Mouse (Mus musculus) hindbrain, embryonic 10.5 days (tissue): ENCODE results near the gene Insl5. TPM values are rescaled to one million over a fixed set of nuclear protein-coding genes. Genes with fewer than 3 reads are reported as not detected.

Source experiments
- DNase-seq: peaks from one replicate; pipeline ENCODE4 v3.0.0-alpha.2; 2017; ENCODE audit warnings: low spot score
- H3K27ac ChIP-seq: fragments of 300-500 bp; sonication (generic); 2 replicates; pipeline ENCODE4 v1.5.1; 2016; ENCODE audit warnings: mild to moderate bottlenecking, moderate library complexity
- H3K27me3 ChIP-seq: fragments of 300-500 bp; sonication (generic); 2 replicates; pipeline ENCODE4 v1.6.1; 2016; ENCODE audit warnings: mild to moderate bottlenecking; ENCODE audit not compliant: poor library complexity, insufficient read depth, severe bottlenecking
- H3K36me3 ChIP-seq: fragments of 300-500 bp; sonication (generic); 2 replicates; pipeline ENCODE4 v1.6.1; 2016; ENCODE audit warnings: mild to moderate bottlenecking, moderate library complexity
- H3K4me1 ChIP-seq: fragments of 300-500 bp; sonication (generic); replicated peaks from 2 replicates; pipeline ENCODE4 v1.6.1; 2016; ENCODE audit warnings: mild to moderate bottlenecking
- H3K4me3 ChIP-seq: fragments of 300-500 bp; sonication (generic); 2 replicates; pipeline ENCODE4 v1.5.1; 2016; ENCODE audit warnings: mild to moderate bottlenecking, moderate library complexity
- H3K9me3 ChIP-seq: fragments of 300-500 bp; sonication (generic); 2 replicates; pipeline ENCODE4 v1.6.1; 2016; ENCODE audit warnings: mild to moderate bottlenecking, moderate library complexity
- WGBS: fragments of 180-500 bp; shearing (Covaris S2); methylation state at CpG from one replicate; pipeline ENCODE4 v1.1.7; 2016; 5-methylcytosine and 5-hydroxymethylcytosine counted together
- polyA plus RNA-seq: library from polyadenylated mRNA; unstranded; fragments of >200 nt; fragmentation: Nextera tagmentation; extraction: Ambion mirVana; gene quantifications from 2 replicates; pipeline ENCODE4 v1.2.1, GENCODE M21; 2016

Gene Insl5
- polyA plus RNA-seq, 1 experiment from 2014 or later, result not detected

GRCm38 (mm10) chr4:102987325-102987724 is 39.3 kb downstream of the Insl5 start:
- H3K4me3 ChIP-seq, result no peak overlapping the region
- no peak overlapping the region for H3K27ac ChIP-seq
- 59% methylated on average over 4 of the region's 4 CpGs for WGBS
- no peaks in the 10 kb centered on the region for H3K27me3 ChIP-seq
- DNase-seq, result no peak
- H3K36me3 ChIP-seq, result no peaks in the 10 kb centered on the region
- no peaks in the 10 kb centered on the region for H3K9me3 ChIP-seq
- no peaks in the 10 kb centered on the region for H3K4me1 ChIP-seq

GRCm38 (mm10) chr4:102986917-102987316 is 39.7 kb downstream of the Insl5 start:
- DNase-seq, result peak; percentile 40
- H3K27me3 ChIP-seq, result no peaks in the 10 kb centered on the region
- H3K27ac ChIP-seq, result no peak overlapping the region
- 2% methylated on average over 2 of the region's 2 CpGs for WGBS
- H3K9me3 ChIP-seq, result no peaks in the 10 kb centered on the region
- H3K4me1 ChIP-seq, result no peaks in the 10 kb centered on the region
- H3K4me3 ChIP-seq, result no peak overlapping the region
- no peaks in the 10 kb centered on the region for H3K36me3 ChIP-seq

GRCm38 (mm10) chr4:102986173-102986572 is 40.5 kb downstream of the Insl5 start:
- Histone ChIP-seq H3K27ac (no peak overlapping the region), H3K27me3 (no peaks in the 10 kb centered on the region), H3K4me3 (no peak overlapping the region), H3K36me3 (no peaks in the 10 kb centered on the region), H3K4me1 (no peaks in the 10 kb centered on the region), H3K9me3 (no peaks in the 10 kb centered on the region)
- DNase-seq, result no peak
- WGBS, result 75% methylated on average over 7 of the region's 7 CpGs

- H3K36me3 ChIP-seq, result no peaks in the 10 kb centered on the region
- DNase-seq, result no peak
- peaks cover 30% of the 10 kb centered on the region for H3K27me3 ChIP-seq
- peaks cover 22% of the 10 kb centered on the region for H3K4me1 ChIP-seq
- H3K9me3 ChIP-seq, result no peaks in the 10 kb centered on the region
- WGBS, result 87% methylated on average over 8 of the region's 8 CpGs
- no peak overlapping the region for H3K27ac ChIP-seq
- no peak overlapping the region for H3K4me3 ChIP-seq
These were observed 44.9 kb downstream of the Insl5 start for GRCm38 (mm10) chr4:102981709-102982108.

- DNase-seq, result no peak
- H3K9me3 ChIP-seq, result no peaks in the 10 kb centered on the region
- no peaks in the 10 kb centered on the region for H3K36me3 ChIP-seq
- 61% methylated on average over 5 of the region's 5 CpGs for WGBS
- no peak overlapping the region for H3K27ac ChIP-seq
- peaks cover 36% of the 10 kb centered on the region for H3K27me3 ChIP-seq
- H3K4me1 ChIP-seq, result peaks cover 30% of the 10 kb centered on the region
- peak overlapping the region; percentile 50 for H3K4me3 ChIP-seq
These were observed 47.3 kb downstream of the Insl5 start for GRCm38 (mm10) chr4:102979385-102979784.

- 1% methylated on average over 13 of the region's 13 CpGs for WGBS
- Histone ChIP-seq H3K4me1 (peaks cover 30% of the 10 kb centered on the region), H3K27me3 (peaks cover 37% of the 10 kb centered on the region)
These were observed 48.2 kb downstream of the Insl5 start, which contains the start of gene Tctex1d1 for GRCm38 (mm10) chr4:102978440-102978839. Gene Tctex1d1, plus strand, starts transcription at chr4:102978606.

GRCm38 (mm10) chr4:102977778-102978321 is 48.8 kb downstream of the Insl5 start:
- Histone ChIP-seq H3K9me3 (no peaks in the 10 kb centered on the region), H3K27me3 (peaks cover 37% of the 10 kb centered on the region), H3K27ac (no peak overlapping the region), H3K4me1 (peaks cover 30% of the 10 kb centered on the region), H3K4me3 (peak overlapping the region; percentile 50), H3K36me3 (no peaks in the 10 kb centered on the region)
- WGBS, result 11% methylated on average over 16 of the region's 16 CpGs
- peak; percentile 23 for DNase-seq

More at GRCm38 (mm10) chr4:102978440-102978839, 48.2 kb downstream of the Insl5 start, which contains the start of gene Tctex1d1:
- Histone ChIP-seq H3K9me3 (no peaks in the 10 kb centered on the region), H3K36me3 (no peaks in the 10 kb centered on the region), H3K27ac (peak within 1 kb of the TSS; percentile 59; the same call in 1 of the 2 replicates), H3K4me3 (peak within 1 kb of the TSS; percentile 50)
- DNase-seq, result peak; percentile 32

GRCm38 (mm10) chr4:102976290-102977275 is 50.1 kb downstream of the Insl5 start:
- H3K9me3 ChIP-seq, result no peaks in the 10 kb centered on the region
- H3K4me1 ChIP-seq, result peaks cover 30% of the 10 kb centered on the region
- H3K4me3 ChIP-seq, result no peak overlapping the region
- peak; percentile 23 for DNase-seq
- H3K36me3 ChIP-seq, result no peaks in the 10 kb centered on the region
- peaks cover 39% of the 10 kb centered on the region for H3K27me3 ChIP-seq
- no peak overlapping the region for H3K27ac ChIP-seq
- 15% methylated on average over 12 of the region's 12 CpGs for WGBS

- Histone ChIP-seq H3K4me1 (peaks cover 27% of the 10 kb centered on the region), H3K27ac (no peak overlapping the region), H3K27me3 (peaks cover 31% of the 10 kb centered on the region), H3K9me3 (no peaks in the 10 kb centered on the region), H3K4me3 (no peak overlapping the region), H3K36me3 (no peaks in the 10 kb centered on the region)
- no peak for DNase-seq
- WGBS, result 64% methylated on average over 5 of the region's 5 CpGs
These were observed 52.5 kb downstream of the Insl5 start for GRCm38 (mm10) chr4:102974172-102974571.

- no peak for DNase-seq
- Histone ChIP-seq H3K4me3 (no peak overlapping the region), H3K36me3 (no peaks in the 10 kb centered on the region), H3K27me3 (peaks cover 13% of the 10 kb centered on the region), H3K4me1 (peaks cover 12% of the 10 kb centered on the region), H3K27ac (no peak overlapping the region), H3K9me3 (no peaks in the 10 kb centered on the region)
- 83% methylated on average over 3 of the region's 3 CpGs for WGBS
These were observed 54.6 kb downstream of the Insl5 start for GRCm38 (mm10) chr4:102972071-102972470.

GRCm38 (mm10) chr4:102971159-102971558 is 55.5 kb downstream of the Insl5 start:
- Histone ChIP-seq H3K27ac (no peak overlapping the region), H3K27me3 (peaks cover 8% of the 10 kb centered on the region), H3K4me1 (peaks cover 3% of the 10 kb centered on the region), H3K36me3 (no peaks in the 10 kb centered on the region), H3K4me3 (no peak overlapping the region), H3K9me3 (no peaks in the 10 kb centered on the region)
- DNase-seq, result no peak
- WGBS, result 75% methylated on average over 5 of the region's 5 CpGs

- H3K9me3 ChIP-seq, result no peaks in the 10 kb centered on the region
These were observed 57.0 kb downstream of the Insl5 start for GRCm38 (mm10) chr4:102969599-102969998.

More at GRCm38 (mm10) chr4:102969599-102969998, 57.0 kb downstream of the Insl5 start:
- Histone ChIP-seq H3K27ac (no peak overlapping the region), H3K4me1 (no peaks in the 10 kb centered on the region), H3K4me3 (no peak overlapping the region), H3K36me3 (no peaks in the 10 kb centered on the region), H3K27me3 (peaks cover 6% of the 10 kb centered on the region)
- WGBS, result 88% methylated on average over 5 of the region's 5 CpGs
- DNase-seq, result no peak
